Mouse (Mus musculus) liver, adult 2 months (tissue): ENCODE data around the gene Gm10320.

Experiments
- CTCF ChIP-seq: fragments of 200-500 bp; IDR thresholded peaks from 2 replicates; pipeline ENCODE4 v1.5.1; 2011; ENCODE audit warnings: low read depth, low read length, control low read depth
- POLR2A ChIP-seq: fragments of 200-500 bp; IDR thresholded peaks from 2 replicates; pipeline ENCODE4 v1.6.1; 2011; ENCODE audit warnings: low read length, control low read depth; ENCODE audit not compliant: insufficient read depth; ENCODE audit errors: extremely low read depth

- no peak for TF ChIP-seq CTCF
- no peak for TF ChIP-seq POLR2A
Observed at GRCm38 (mm10) chr13:98486726-98487125, 5.1 kb downstream of the Gm10320 start.
